Mouse (Mus musculus) spleen, adult 2 months (tissue): Measurements from ENCODE around the gene Yju2. TPM values are rescaled to one million over a fixed set of nuclear protein-coding genes. Genes with fewer than 3 reads are reported as not detected.
A peak's percentile ranks its signal among the peaks of the same experiment; 100 is the strongest.

ENCODE experiments used
- DNase-seq, 2 experiments: peaks; one replicate each; pipeline versions ENCODE4 v3.0.0 to v3.0.0-alpha.2; 2012 to 2021; ENCODE audit warnings: low spot score in 2 of 2, low read depth in 1 of 2
- H3K27ac ChIP-seq: fragments of 200-500 bp; 2 replicates; pipeline ENCODE4 v1.5.1; 2012; ENCODE audit warnings: low read length, inconsistent platforms; ENCODE audit not compliant: insufficient read depth
- H3K27me3 ChIP-seq: fragments of 200-500 bp; 2 replicates; pipeline ENCODE4 v1.6.1; 2012; ENCODE audit warnings: mild to moderate bottlenecking, moderate library complexity, low read length, inconsistent platforms; ENCODE audit not compliant: control insufficient read depth, insufficient read depth
- H3K36me3 ChIP-seq: fragments of 200-500 bp; 2 replicates; pipeline ENCODE4 v1.6.1; 2012; ENCODE audit warnings: mild to moderate bottlenecking, low read length, inconsistent platforms; ENCODE audit not compliant: control insufficient read depth, insufficient read depth
- H3K4me1 ChIP-seq: fragments of 200-500 bp; 2 replicates; pipeline ENCODE4 v1.6.1; 2011; ENCODE audit warnings: inconsistent platforms; ENCODE audit not compliant: control insufficient read depth, insufficient read depth, insufficient read length
- H3K4me3 ChIP-seq: fragments of 200-500 bp; 2 replicates; pipeline ENCODE4 v1.5.1; 2011; ENCODE audit warnings: mild to moderate bottlenecking, inconsistent platforms; ENCODE audit not compliant: insufficient read depth, insufficient read length; ENCODE audit errors: extremely low read depth
- CTCF ChIP-seq: fragments of 200-500 bp; IDR thresholded peaks from 2 replicates; pipeline ENCODE4 v1.5.1; 2011; ENCODE audit warnings: mild to moderate bottlenecking, inconsistent platforms; ENCODE audit not compliant: insufficient read depth, insufficient read length, insufficient replicate concordance; ENCODE audit errors: extremely low read depth
- POLR2A ChIP-seq: fragments of 200-500 bp; IDR thresholded peaks from 2 replicates; pipeline ENCODE4 v1.6.1; 2011; ENCODE audit warnings: low read depth, low read length, inconsistent platforms
- WGBS: fragments of 180-500 bp; shearing (Covaris S2); methylation state at CpG from one replicate; pipeline ENCODE4 v1.1.7; 2018; 5-methylcytosine and 5-hydroxymethylcytosine counted together
- polyA plus RNA-seq: library from polyadenylated mRNA; depleted of rRNA; stranded (reverse); fragments of >200 nt; gene quantifications from 2 replicates; pipeline ENCODE4 v1.2.3, GENCODE M21; 2012

Gene Yju2
- polyA plus RNA-seq, 1 experiment: 8.2 TPM

GRCm38 (mm10) chr17:56006956-56007355, 48.1 kb downstream of the Yju2 start:
- Histone ChIP-seq H3K4me1 (peaks cover 10% of the 10 kb centered on the region; the same call in 1 of the 2 replicates), H3K36me3 (no peaks in the 10 kb centered on the region), H3K4me3 (no peak overlapping the region), H3K27me3 (no peaks in the 10 kb centered on the region), H3K27ac (no peak overlapping the region)
- WGBS: 91% methylated on average over 10 of the region's 10 CpGs
- TF ChIP-seq CTCF: no peak
- no peak for TF ChIP-seq POLR2A
- DNase-seq: no peak

- H3K36me3 ChIP-seq: no peaks in the 10 kb centered on the region
- H3K27me3 ChIP-seq: no peaks in the 10 kb centered on the region
- no peak overlapping the region for H3K4me3 ChIP-seq
- DNase-seq: no peak
- H3K4me1 ChIP-seq: peaks cover 10% of the 10 kb centered on the region; the same call in 1 of the 2 replicates
- H3K27ac ChIP-seq: no peak overlapping the region
- WGBS: 50% methylated on average over 14 of the region's 14 CpGs
- TF ChIP-seq POLR2A: no peak
- TF ChIP-seq CTCF: no peak
Measured at GRCm38 (mm10) chr17:56007444-56008355, 48.8 kb downstream of the Yju2 start.

GRCm38 (mm10) chr17:56008356-56009087, 49.6 kb downstream of the Yju2 start:
- H3K4me3 ChIP-seq: peak overlapping the region; percentile 76
- no peaks in the 10 kb centered on the region for H3K36me3 ChIP-seq
- TF ChIP-seq POLR2A: no peak
- peaks cover 10% of the 10 kb centered on the region; the same call in 1 of the 2 replicates for H3K4me1 ChIP-seq
- H3K27me3 ChIP-seq: no peaks in the 10 kb centered on the region
- WGBS: 1% methylated on average over 21 of the region's 21 CpGs
- DNase-seq: peak; percentile 89 to 90
- peak overlapping the region; percentile 76 for H3K27ac ChIP-seq

GRCm38 (mm10) chr17:56009088-56009961, 50.4 kb downstream of the Yju2 start:
- 1% methylated on average over 62 of the region's 62 CpGs for WGBS
- H3K4me1 ChIP-seq: peaks cover 10% of the 10 kb centered on the region; the same call in 1 of the 2 replicates
- no peaks in the 10 kb centered on the region for H3K36me3 ChIP-seq
- peak; percentile 76 to 89 for DNase-seq
- no peaks in the 10 kb centered on the region for H3K27me3 ChIP-seq
- TF ChIP-seq POLR2A: peak; percentile 87
- TF ChIP-seq CTCF: peak; percentile 25; the same call in 1 of the 2 replicates
- H3K27ac ChIP-seq: peak overlapping the region; percentile 76
- peak overlapping the region; percentile 76 for H3K4me3 ChIP-seq

GRCm38 (mm10) chr17:56009962-56010240, 51.0 kb downstream of the Yju2 start:
- 62% methylated on average over 2 of the region's 2 CpGs for WGBS
- peak overlapping the region; percentile 76; the same call in 1 of the 2 replicates for H3K4me3 ChIP-seq

GRCm38 (mm10) chr17:56010255-56010654, 51.4 kb downstream of the Yju2 start:
- H3K36me3 ChIP-seq: peaks cover 4% of the 10 kb centered on the region
- 70% methylated on average over 14 of the region's 14 CpGs for WGBS
- H3K27ac ChIP-seq: no peak overlapping the region
- H3K27me3 ChIP-seq: no peaks in the 10 kb centered on the region
- H3K4me3 ChIP-seq: no peak overlapping the region
- peaks cover 10% of the 10 kb centered on the region; the same call in 1 of the 2 replicates for H3K4me1 ChIP-seq
- TF ChIP-seq CTCF: no peak
- no peak for TF ChIP-seq POLR2A
- no peak for DNase-seq

More at GRCm38 (mm10) chr17:56009962-56010240, 51.0 kb downstream of the Yju2 start:
- Histone ChIP-seq H3K27me3 (no peaks in the 10 kb centered on the region), H3K36me3 (peaks cover under 1% of the 10 kb centered on the region; the same call in 1 of the 2 replicates), H3K4me1 (peaks cover 10% of the 10 kb centered on the region; the same call in 1 of the 2 replicates), H3K27ac (0 out of 2 replicates have a peak overlapping the region, but pooled peaks have one; percentile 76)
- TF ChIP-seq CTCF (no peak), POLR2A (no peak)
- no peak for DNase-seq
